Mouse (Mus musculus) kidney, postnatal 0 days (tissue): ENCODE measurements at regions not wholly inside any gene's neighbourhood (a gene's known extent, or its start where the extent isn't known, plus 50 kb on each side); places are given as distances from the start of the nearest gene placed in this dataset.
A peak's percentile ranks its signal among the peaks of the same experiment; 100 is the strongest.

Experiments used
- ATAC-seq: fragments of 200-750 bp; cut with Nextera tagmentation; replicated peaks from 2 replicates; pipeline ENCODE4 v1.8.0; 2017; ENCODE audit warnings: low read depth, moderate number of reproducible peaks, moderate TSS enrichment, moderate library complexity; ENCODE audit not compliant: low FRiP score
- DNase-seq: peaks from one replicate; pipeline ENCODE4 v3.0.0-alpha.2; 2016; ENCODE audit warnings: low spot score
- H3K27ac ChIP-seq: fragments of 300-500 bp; sonication (generic); 2 replicates; pipeline ENCODE4 v1.5.1; 2014; ENCODE audit warnings: mild to moderate bottlenecking
- H3K27me3 ChIP-seq: fragments of 300-500 bp; sonication (generic); 2 replicates; pipeline ENCODE4 v1.6.1; 2014; ENCODE audit warnings: low read length, mixed read lengths; ENCODE audit not compliant: insufficient read depth
- H3K36me3 ChIP-seq: fragments of 300-500 bp; sonication (generic); 2 replicates; pipeline ENCODE4 v1.6.1; 2014; ENCODE audit warnings: low read length, mixed read lengths; ENCODE audit not compliant: insufficient read depth
- H3K4me1 ChIP-seq: fragments of 300-500 bp; sonication (generic); replicated peaks from 2 replicates; pipeline ENCODE4 v1.6.1; 2014; ENCODE audit warnings: antibody characterized with exemption, low read length, mixed read lengths; ENCODE audit not compliant: insufficient read depth
- H3K4me2 ChIP-seq: fragments of 300-500 bp; sonication (generic); 2 replicates; pipeline ENCODE4 v1.6.1; 2014; ENCODE audit warnings: mild to moderate bottlenecking, low read length, moderate library complexity, mixed read lengths
- H3K4me3 ChIP-seq: fragments of 300-500 bp; sonication (generic); replicated peaks from 2 replicates; pipeline ENCODE4 v1.5.1; 2014; ENCODE audit warnings: low read depth, low read length
- H3K9ac ChIP-seq: fragments of 300-500 bp; sonication (generic); 2 replicates; pipeline ENCODE4 v1.6.1; 2014; ENCODE audit warnings: low read depth, low read length
- H3K9me3 ChIP-seq: fragments of 300-500 bp; sonication (generic); replicated peaks from 2 replicates; pipeline ENCODE4 v1.6.1; 2016; ENCODE audit warnings: low read length, inconsistent platforms, mixed read lengths
- CTCF ChIP-seq: IDR thresholded peaks from 2 replicates; pipeline ENCODE4 v1.5.1; 2016; ENCODE audit warnings: antibody characterized with exemption, low read depth, mild to moderate bottlenecking, moderate library complexity
- WGBS: fragments of 180-500 bp; shearing (Covaris S2); extraction: QIAGEN DNeasy Blood & Tissue Kit; methylation state at CpG from one replicate; pipeline ENCODE4 v1.1.7; 2014; 5-methylcytosine and 5-hydroxymethylcytosine counted together

DNA sequence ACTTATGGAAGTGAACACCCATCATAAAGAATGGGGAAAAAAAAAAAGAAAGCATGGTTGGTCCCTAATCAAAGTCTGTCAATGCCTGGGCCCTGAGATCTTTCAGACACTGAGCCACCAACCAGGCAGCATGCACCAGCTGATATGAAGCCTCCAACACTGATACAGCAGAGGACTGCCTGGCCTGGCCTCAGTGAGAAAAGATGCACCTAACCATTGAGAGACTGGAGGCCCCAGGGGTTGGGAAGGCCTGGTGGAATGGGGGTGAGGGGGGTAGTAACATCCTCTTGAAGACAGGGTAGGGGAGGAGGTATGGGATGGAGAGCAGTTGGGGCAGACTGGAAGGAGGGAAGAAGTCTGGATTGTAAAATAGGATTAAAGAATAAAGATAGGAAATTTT is 1172.8 kb downstream of the Pcdh18 start:
- Histone ChIP-seq H3K9ac (no peak overlapping the region), H3K4me2 (no peak overlapping the region), H3K27me3 (no peaks in the 10 kb centered on the region), H3K4me3 (no peak overlapping the region), H3K4me1 (no peaks in the 10 kb centered on the region), H3K9me3 (no peaks in the 10 kb centered on the region), H3K36me3 (no peaks in the 10 kb centered on the region), H3K27ac (no peak overlapping the region)
- ATAC-seq (no peak), DNase-seq (no peak)
- TF ChIP-seq CTCF = no peak

DNA sequence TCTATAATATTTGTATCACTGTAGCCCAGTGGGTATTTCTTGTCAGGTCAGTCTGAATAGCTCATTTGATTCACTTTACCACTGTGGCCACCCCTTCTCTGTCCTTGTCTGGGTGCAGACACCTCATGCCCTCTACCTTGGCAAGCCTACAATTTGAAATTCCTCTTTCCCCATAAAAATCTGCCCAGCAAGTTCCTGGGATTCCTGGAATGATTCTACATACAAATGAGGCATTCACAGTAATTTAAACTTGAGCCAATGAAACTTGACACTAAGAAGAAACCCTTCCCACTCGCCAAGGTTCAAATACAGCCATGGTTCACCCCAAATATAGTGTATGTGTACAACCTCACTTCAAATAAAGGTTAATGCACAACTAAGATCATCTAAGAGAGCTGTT is 1174.6 kb downstream of the Pcdh18 start:
- no peak for TF ChIP-seq CTCF
- WGBS = 27% methylated on average over 1 of the region's 1 CpGs
- no peak for DNase-seq
- H3K36me3 ChIP-seq = no peaks in the 10 kb centered on the region
- H3K27me3 ChIP-seq = no peaks in the 10 kb centered on the region
- H3K9ac ChIP-seq = no peak overlapping the region
- H3K9me3 ChIP-seq = no peaks in the 10 kb centered on the region
- ATAC-seq = no peak
- no peak overlapping the region for H3K4me2 ChIP-seq
- H3K4me3 ChIP-seq = no peak overlapping the region
- no peak overlapping the region for H3K27ac ChIP-seq
- no peaks in the 10 kb centered on the region for H3K4me1 ChIP-seq

DNA sequence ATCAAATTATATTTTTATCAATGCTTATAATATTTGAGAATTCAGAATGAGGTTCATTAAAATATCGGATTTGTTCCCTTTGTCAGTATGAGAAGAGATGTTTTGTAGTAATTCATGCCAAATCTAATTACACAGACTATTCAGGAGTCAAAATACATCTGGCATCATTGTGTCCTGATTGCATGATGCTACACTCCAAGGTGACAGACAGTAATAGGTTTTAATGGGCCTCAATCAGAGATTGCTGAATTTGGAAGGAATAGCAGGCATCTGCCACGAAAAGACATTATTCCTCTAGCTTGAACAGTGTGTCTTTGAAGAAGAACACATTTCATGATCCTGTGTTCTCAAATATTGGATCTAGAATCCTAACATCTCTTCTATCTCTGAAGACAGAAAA is 1177.2 kb downstream of the Pcdh18 start:
- Histone ChIP-seq H3K4me3 (no peak overlapping the region), H3K9ac (no peak overlapping the region), H3K27me3 (no peaks in the 10 kb centered on the region), H3K27ac (no peak overlapping the region), H3K4me1 (no peaks in the 10 kb centered on the region), H3K9me3 (no peaks in the 10 kb centered on the region), H3K4me2 (no peak overlapping the region), H3K36me3 (no peaks in the 10 kb centered on the region)
- WGBS = 74% methylated on average over 2 of the region's 2 CpGs
- DNase-seq (no peak), ATAC-seq (no peak)
- TF ChIP-seq CTCF = no peak

DNA sequence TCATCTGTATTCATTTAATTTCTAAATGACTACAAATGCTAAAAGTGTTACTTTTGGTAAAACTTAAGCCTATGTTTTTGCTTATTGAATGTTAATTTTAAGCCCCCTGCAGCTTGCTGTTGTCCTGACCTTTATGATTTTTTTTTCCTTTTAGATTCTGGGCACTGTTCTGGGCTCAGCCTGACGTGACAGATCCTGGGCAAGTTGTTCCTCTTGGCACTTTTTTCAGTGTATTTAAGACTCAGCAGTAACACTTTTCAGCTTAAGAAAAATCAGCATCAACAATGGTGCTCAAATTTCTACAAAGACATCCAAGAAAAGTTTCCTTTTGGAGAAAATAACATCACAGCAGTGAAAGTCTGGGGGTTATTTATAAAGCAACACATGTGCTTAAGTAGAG is 1177.9 kb downstream of the Pcdh18 start:
- Histone ChIP-seq H3K36me3 (no peaks in the 10 kb centered on the region), H3K27ac (no peak overlapping the region), H3K4me3 (no peak overlapping the region), H3K4me1 (no peaks in the 10 kb centered on the region), H3K27me3 (no peaks in the 10 kb centered on the region), H3K9ac (no peak overlapping the region), H3K4me2 (no peak overlapping the region), H3K9me3 (no peaks in the 10 kb centered on the region)
- no peak for TF ChIP-seq CTCF
- no peak for ATAC-seq
- WGBS = 50% methylated on average over 1 of the region's 1 CpGs
- DNase-seq = no peak

DNA sequence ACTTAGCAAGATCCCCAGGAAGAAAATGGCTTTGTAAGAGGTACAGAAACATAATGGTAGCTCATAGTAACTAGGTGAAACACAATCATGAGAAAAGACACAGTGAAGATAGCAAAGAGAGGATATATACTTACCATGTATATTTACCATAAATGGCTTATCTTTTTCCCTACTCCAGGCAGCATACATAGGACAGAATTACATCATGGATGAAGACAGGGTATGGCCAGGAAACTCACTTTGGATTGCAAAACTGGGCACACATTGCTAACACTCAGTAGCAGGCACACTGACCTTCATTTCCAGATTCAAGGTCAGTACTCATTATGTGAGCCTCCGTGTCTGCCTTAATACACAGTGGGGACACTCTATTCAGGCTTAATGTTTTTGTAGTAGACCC is 1210.5 kb downstream of the Pcdh18 start:
- Histone ChIP-seq H3K27ac (no peak overlapping the region), H3K36me3 (no peaks in the 10 kb centered on the region), H3K4me3 (no peak overlapping the region), H3K9me3 (no peaks in the 10 kb centered on the region), H3K4me1 (no peaks in the 10 kb centered on the region), H3K27me3 (no peaks in the 10 kb centered on the region), H3K4me2 (no peak overlapping the region), H3K9ac (no peak overlapping the region)
- no peak for ATAC-seq
- DNase-seq = no peak
- TF ChIP-seq CTCF = no peak
- 89% methylated on average over 1 of the region's 1 CpGs for WGBS

DNA sequence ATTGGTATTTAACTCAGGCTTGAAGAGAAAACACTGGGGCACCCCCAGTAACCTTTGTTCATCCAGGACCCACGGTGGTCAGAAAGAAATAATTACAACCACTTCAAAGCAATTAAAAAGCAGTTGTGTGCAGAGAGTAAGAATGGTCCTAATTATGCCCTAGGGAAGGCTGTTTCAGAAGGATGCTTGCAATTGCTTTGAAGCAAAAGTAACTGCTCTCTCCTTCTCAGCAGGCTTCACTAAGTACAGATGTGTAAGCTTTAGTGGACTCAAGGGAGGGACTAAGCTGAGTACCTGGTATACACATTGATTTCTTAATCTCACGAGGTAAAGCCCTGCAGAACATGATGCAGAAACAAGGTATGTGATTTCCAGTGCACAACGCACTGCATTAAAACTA is 1242.1 kb downstream of the Pcdh18 start:
- no peak for DNase-seq
- WGBS = 30% methylated on average over 3 of the region's 3 CpGs

DNA sequence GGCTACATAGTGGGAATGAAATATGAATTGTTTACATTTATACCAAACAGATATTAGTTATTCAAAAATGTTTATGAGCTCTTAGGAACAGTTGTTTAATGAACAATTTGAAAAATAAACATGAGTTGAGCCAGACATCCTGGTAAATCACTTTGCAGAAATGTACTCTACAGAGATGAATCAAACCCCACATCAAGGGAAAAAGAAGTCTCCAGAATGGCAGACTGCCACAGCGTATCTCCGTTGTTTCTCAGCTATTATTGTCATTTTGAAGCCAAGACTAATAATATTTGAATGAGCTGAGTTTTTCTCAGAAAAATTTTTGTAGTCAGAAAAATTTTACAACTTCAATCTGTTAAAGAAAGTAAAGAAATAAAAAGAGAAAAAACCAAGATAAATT is 1253.1 kb downstream of the Pcdh18 start:
- ATAC-seq = no peak
- no peak overlapping the region for H3K4me3 ChIP-seq
- no peaks in the 10 kb centered on the region for H3K27me3 ChIP-seq
- H3K36me3 ChIP-seq = no peaks in the 10 kb centered on the region
- no peak overlapping the region for H3K9ac ChIP-seq
- H3K4me2 ChIP-seq = no peak overlapping the region
- peak; percentile 73 for DNase-seq
- H3K27ac ChIP-seq = no peak overlapping the region
- no peak for TF ChIP-seq CTCF
- no peaks in the 10 kb centered on the region for H3K9me3 ChIP-seq
- no peaks in the 10 kb centered on the region for H3K4me1 ChIP-seq
- WGBS = 74% methylated on average over 2 of the region's 2 CpGs

More for the DNA sequence above, 1242.1 kb downstream of the Pcdh18 start:
- no peak overlapping the region for H3K4me2 ChIP-seq
- no peaks in the 10 kb centered on the region for H3K36me3 ChIP-seq
- no peak overlapping the region for H3K4me3 ChIP-seq
- H3K4me1 ChIP-seq = no peaks in the 10 kb centered on the region
- TF ChIP-seq CTCF = no peak
- ATAC-seq = no peak
- no peaks in the 10 kb centered on the region for H3K9me3 ChIP-seq
- no peak overlapping the region for H3K27ac ChIP-seq
- H3K9ac ChIP-seq = no peak overlapping the region
- H3K27me3 ChIP-seq = no peaks in the 10 kb centered on the region
